Mouse (Mus musculus) ovary, adult 10 weeks (tissue): ENCODE data around the gene Olfr482. TPM values are rescaled to one million over a fixed set of nuclear protein-coding genes. Genes with fewer than 3 reads are reported as not detected.

ENCODE experiments used
- polyA plus RNA-seq: library from polyadenylated mRNA; stranded (reverse); fragments of 350-450 nt; fragmentation: Illumina TruSeq; extraction: RNeasy Lipid Tissue Mini Kit (QIAGEN cat#74804); gene quantifications from one replicate; pipeline ENCODE4 v1.2.3, GENCODE M21; 2014

Olfr482 gene
- not detected for polyA plus RNA-seq

DNA sequence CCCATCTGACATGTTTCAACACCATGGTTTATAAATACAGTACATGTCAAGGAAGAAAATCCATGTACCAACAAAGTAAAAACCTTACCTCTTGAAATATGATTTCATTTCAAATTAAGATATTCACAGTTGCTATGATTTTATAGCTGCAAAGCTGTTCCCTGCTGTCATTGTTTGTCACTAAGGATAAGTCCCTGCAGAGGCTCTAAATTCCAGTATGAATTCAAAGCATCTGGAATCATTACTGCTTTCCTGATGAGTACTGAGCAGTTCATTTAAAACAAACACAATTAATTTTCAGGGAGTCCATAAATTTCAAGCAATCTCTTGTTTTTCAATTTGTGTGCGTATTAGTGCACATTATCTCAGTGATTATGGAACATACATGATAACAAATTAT lies at the start of gene Olfr482:
Gene Olfr482 (minus strand): TSS at position 101 of the 400 bp plus-strand sequence.

DNA sequence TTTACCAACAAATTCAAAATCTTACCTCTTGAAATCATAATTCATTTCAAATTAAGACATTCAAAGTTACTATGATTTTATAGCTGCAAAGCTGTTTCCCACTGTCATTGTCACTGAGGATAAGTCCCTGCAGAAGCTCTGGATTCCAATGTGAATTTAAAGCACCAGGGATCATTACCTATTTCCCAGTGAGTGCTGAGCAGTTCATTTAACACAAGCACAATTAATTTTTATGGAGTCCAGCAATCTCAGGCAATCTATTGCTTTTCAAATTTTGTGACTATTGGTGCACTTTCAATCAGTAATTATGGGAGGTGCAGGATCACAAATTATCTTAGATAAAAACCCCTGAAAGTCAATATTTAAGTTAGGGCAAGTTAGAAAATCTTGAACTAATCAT lies 30.0 kb upstream of the Olfr482 start, which contains the start of gene Olfr484:
Gene Olfr484 (minus strand): TSS at position 101 of the 400 bp plus-strand sequence.

GRCm38 (mm10) chr7:108100549-108100948 lies 3.2 kb upstream of the Olfr482 start, which contains the start of gene Olfr483:
Gene Olfr483 (plus strand): TSS chr7:108100849.

GRCm38 (mm10) chr7:108079555-108079954 lies 17.8 kb downstream of the Olfr482 start, which contains the start of gene Olfr481:
Gene Olfr481 (plus strand): TSS chr7:108079855.

GRCm38 (mm10) chr7:108067246-108067645 lies 30.1 kb downstream of the Olfr482 start, which contains the start of gene Olfr480:
Gene Olfr480 (minus strand): TSS chr7:108067346.

DNA sequence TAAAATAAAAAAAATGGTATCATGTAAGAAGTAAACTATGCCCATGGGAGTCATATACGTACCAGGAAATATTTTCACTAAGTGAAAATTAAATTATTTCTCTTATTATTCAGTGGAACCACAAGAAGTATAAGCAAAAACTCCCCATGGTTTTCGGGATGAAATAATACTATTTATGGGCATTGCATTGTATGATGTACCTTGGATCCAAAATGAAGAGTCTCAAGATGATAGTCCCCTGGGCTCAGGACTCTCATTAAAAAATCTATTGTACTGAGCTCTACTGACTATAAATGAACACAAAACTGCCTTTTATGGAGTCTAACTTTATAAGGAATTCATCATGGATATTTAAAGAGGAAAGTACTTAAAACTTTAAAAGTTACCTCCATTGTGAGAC lies 47.0 kb downstream of the Olfr482 start, which contains the start of gene Olfr479:
Gene Olfr479 (plus strand): TSS at position 301 of the 400 bp plus-strand sequence.

Other genes starting within 250 kb of the Olfr482 start
- gene Olfr472, start 199.7 kb downstream of the Olfr482 start, polyA plus RNA-seq = not detected
- not detected for gene Olfr473, start 167.1 kb downstream of the Olfr482 start, polyA plus RNA-seq
- not detected for gene Olfr474, start 142.9 kb downstream of the Olfr482 start, polyA plus RNA-seq
- gene Olfr476, start 132.8 kb downstream of the Olfr482 start, polyA plus RNA-seq = not detected
- gene Olfr477, start 110.9 kb downstream of the Olfr482 start, polyA plus RNA-seq = not detected
- not detected for gene Olfr478, start 63.6 kb downstream of the Olfr482 start, polyA plus RNA-seq
- not detected for gene Olfr479, start 46.9 kb downstream of the Olfr482 start, polyA plus RNA-seq
- gene Olfr480, start 30.2 kb downstream of the Olfr482 start, polyA plus RNA-seq = not detected
- gene Olfr481, start 17.7 kb downstream of the Olfr482 start, polyA plus RNA-seq = not detected
- gene Olfr483, start 3.3 kb upstream of the Olfr482 start, polyA plus RNA-seq = not detected
- gene Olfr484, start 29.9 kb upstream of the Olfr482 start, polyA plus RNA-seq = not detected
- not detected for gene Olfr485, start 62.3 kb upstream of the Olfr482 start, polyA plus RNA-seq
- gene Olfr486, start 75.2 kb upstream of the Olfr482 start, polyA plus RNA-seq = not detected
- gene Olfr487, start 117.0 kb upstream of the Olfr482 start, polyA plus RNA-seq = not detected
- gene Olfr488, start 160.8 kb upstream of the Olfr482 start, polyA plus RNA-seq = not detected
- gene Olfr490, start 191.3 kb upstream of the Olfr482 start, polyA plus RNA-seq = not detected
- gene Olfr491, start 215.9 kb upstream of the Olfr482 start, polyA plus RNA-seq = not detected
- not detected for gene Olfr492, start 226.1 kb upstream of the Olfr482 start, polyA plus RNA-seq
- gene Olfr493, start 249.4 kb upstream of the Olfr482 start, polyA plus RNA-seq = not detected